Mouse (Mus musculus) left cerebral cortex, adult 18-20 months (tissue): Measurements from ENCODE around the gene Pskh1. TPM values are rescaled to one million over a fixed set of nuclear protein-coding genes. Genes with fewer than 3 reads are reported as not detected.

Experiments used
- DNase-seq, 2 experiments: peaks; one replicate each; pipeline ENCODE4 v3.0.0; 2021 to 2022; ENCODE audit warnings: low spot score in 2 of 2, mixed read lengths in 1 of 2
- long read RNA-seq, 2 experiments: library from polyadenylated mRNA; stranded (forward); transcript quantifications; one replicate each; pipeline ENCODE4 v2.0.0; 2021
- total RNA-seq, 2 experiments: library from RNA; stranded (reverse); gene quantifications; 2 replicates each; pipeline ENCODE4 v1.2.3; 2021

Gene Pskh1
- total RNA-seq = 1 to 10 TPM; 6.6 to 7.6 TPM
- long read RNA-seq, experiment 1, transcript Pskh1-201 (3 exons, 3,255 nt) = major isoform, 5 of 6 reads
- long read RNA-seq, experiment 1, partial matches to known transcripts = 0 of 6 reads
- long read RNA-seq, experiment 1, other reads (novel, unspliced or antisense) = 1 of 6 reads
- long read RNA-seq, experiment 2, partial matches to known transcripts = 3 of 6 reads
- long read RNA-seq, experiment 2, other reads (novel, unspliced or antisense) = 0 of 6 reads

DNA sequence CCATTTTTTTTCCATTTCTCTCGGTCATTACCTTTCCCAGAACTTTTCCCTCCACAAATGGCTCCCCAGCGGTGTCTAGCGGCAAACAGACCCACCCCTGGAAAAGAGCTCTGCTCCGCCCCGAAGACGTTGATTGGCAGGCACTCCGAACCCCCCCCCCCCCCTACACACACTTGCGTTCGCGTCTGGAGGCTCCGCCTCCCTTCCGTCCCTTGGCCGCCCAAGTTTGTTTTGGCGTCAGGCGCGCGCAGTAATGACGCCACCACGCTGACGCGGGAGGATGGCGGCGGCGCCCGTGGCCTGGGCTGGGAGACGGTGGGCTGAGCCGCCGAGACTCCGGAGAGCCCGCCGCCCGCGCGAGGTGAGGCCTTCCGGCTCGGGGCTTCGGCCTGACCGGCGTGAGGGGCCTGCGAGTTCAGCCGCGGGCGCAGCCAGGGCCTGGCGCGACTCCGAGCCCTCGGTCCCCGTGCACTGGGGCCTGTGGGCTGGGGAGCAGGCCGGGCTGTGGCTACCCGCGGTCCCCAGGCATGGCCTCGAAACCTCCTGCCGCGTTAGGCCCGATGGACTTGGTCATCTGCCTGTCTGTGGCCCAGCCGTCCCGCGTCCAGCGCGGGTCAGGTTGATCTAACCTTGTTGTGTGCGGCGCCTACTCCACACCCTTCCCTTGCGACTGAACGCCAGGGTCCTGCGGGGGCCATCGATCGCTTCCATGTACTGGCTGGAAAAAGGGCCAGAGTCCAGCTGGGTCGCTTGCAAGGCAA, at the start of gene Pskh1:
Pskh1 (plus strand) TSS at position 262 of the 761 bp plus-strand sequence.
- peak; percentile 90 to 95 for DNase-seq

DNA sequence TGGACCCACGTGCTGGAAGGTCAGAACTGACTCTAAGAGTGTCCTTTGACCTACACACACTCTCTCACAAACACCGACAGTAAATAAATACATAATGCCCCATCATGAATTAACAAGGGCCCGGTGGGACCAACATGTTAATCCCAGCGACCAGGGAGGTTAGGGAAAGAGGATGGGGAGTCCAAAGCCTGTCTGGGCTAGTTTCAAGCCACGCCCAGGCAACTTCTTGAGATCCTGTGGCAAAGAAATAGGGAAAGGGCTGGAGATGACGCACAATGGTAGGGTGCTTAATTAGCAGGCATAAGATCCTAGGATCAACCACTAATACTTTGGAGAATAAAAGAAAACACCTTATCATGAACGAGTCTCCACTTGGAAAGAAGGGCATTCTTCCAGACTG, 49.6 kb upstream of the Pskh1 start:
- DNase-seq = no peak

GRCm38 (mm10) chr8:105851651-105852143, 48.5 kb upstream of the Pskh1 start:
- DNase-seq = peak; percentile 89 to 91

GRCm38 (mm10) chr8:105852146-105852729, 48.0 kb upstream of the Pskh1 start:
- DNase-seq = no peak

DNA sequence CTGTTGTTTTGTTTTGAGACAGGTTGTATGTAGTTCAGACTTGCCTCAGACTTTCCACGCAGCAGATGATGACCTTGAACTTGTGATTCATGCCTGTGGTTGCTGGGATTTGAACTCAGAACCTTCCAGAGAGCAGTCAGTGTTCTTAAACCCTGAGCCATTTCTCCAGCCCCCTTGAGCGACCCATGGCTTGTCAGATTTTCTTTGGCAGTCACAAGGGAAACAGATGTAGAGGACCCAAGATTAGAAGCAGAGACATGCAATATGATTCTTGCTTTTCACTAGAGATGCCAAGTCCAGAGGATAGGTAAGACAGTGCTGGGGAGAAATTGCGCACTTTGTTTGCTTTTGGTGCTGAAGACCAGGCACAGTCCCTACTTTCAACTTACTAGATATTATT, 47.1 kb upstream of the Pskh1 start, which contains the start of gene Cenpt:
Cenpt (minus strand) TSS at position 101 of the 400 bp plus-strand sequence.
- no peak for DNase-seq

DNA sequence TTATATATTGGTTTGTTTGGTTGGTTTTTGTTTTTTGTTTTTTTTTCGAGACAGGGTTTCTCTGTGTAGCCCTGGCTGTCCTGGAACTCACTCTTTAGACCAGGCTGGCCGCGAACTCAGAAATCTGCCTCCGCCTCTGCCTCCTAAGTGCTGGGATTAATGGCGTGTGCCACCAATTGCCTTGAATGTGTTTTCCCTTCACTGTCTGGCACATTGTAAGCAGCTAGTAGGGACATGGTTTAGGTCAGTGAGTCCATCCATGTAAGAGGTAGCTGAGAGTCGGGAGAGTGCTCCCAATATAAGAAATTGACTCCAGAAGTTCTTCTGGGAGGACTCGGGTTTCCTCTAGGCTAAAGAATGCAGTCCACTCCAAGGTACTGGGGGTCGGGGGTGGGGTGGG, 45.9 kb upstream of the Pskh1 start:
- DNase-seq = no peak

- peak; percentile 90 to 91 for DNase-seq
These were observed 45.5 kb upstream of the Pskh1 start, which contains the start of gene Thap11 for GRCm38 (mm10) chr8:105854715-105855216. TSS of gene Thap11 (plus strand) at chr8:105855132.

GRCm38 (mm10) chr8:105855248-105856167, 44.7 kb upstream of the Pskh1 start:
- DNase-seq = peak; percentile 47 to 61

GRCm38 (mm10) chr8:105856168-105856835, 43.9 kb upstream of the Pskh1 start:
- no peak for DNase-seq

- no peak for DNase-seq
These were observed 41.7 kb upstream of the Pskh1 start for GRCm38 (mm10) chr8:105858495-105858894.

GRCm38 (mm10) chr8:105859314-105859713, 40.9 kb upstream of the Pskh1 start:
- no peak for DNase-seq

DNA sequence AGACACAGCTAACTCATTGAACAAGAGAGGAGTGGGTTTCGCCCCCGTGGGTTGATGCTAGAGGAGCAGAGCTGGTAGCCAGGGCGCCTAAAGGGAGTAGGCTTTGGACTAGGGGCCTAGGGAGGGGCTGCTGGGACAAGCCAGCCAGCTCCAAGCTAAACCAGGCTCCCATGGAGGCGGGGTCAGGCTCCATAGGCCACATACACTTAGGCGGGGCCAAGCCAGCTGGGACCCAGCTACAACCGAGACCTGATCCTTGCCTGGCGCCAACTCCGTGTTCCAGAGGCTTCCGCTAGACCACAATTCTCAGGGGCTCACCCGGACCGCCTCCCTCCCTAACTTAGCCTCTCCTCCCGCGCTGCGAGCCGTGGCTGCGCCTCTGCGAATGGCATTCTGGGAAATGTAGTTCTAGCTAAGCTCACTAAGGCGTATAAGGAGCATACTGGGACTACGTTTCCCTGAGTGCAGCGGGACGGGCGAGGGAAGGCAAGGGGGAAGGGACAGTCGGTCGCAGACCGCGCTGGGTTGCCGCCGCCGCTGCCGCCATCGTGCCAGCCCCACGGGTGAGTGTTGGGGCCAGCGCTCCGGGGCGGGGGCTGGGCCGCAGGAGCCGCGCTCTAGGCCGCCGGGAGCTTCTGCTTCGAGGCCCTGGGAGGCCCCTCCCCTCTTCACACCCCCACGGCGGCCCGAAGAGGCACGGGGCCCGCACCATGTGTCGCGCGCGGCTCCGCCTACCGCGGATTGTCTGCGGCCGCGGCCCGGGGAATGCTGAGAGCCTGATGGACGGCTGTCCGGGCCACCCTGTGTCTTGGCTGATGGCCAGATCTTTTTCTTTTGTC, 39.9 kb upstream of the Pskh1 start, which contains the start of gene Nutf2:
Nutf2 (plus strand) TSS at position 438 of the 839 bp plus-strand sequence.
- DNase-seq = peak; percentile 87 to 92

DNA sequence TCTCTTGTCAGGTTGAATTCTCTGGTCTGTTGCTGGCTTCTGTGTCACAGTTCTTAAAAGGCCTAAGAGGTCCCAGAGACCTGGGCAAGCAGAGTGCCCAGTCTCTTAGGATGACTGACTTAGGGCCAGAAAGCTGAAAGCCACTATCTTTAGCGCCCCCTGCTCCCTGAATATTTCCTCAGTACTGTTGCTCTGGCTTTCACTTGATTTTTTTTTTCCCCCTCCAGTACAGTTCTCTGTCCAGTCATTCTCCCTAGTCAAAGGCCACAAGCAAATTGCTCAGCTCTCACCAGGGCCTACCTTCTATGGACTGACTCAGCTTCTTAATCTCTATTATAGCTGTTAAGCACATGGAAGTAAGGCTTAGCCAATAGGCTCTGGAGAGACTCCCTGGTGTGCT, 38.3 kb upstream of the Pskh1 start:
- DNase-seq = no peak

DNA sequence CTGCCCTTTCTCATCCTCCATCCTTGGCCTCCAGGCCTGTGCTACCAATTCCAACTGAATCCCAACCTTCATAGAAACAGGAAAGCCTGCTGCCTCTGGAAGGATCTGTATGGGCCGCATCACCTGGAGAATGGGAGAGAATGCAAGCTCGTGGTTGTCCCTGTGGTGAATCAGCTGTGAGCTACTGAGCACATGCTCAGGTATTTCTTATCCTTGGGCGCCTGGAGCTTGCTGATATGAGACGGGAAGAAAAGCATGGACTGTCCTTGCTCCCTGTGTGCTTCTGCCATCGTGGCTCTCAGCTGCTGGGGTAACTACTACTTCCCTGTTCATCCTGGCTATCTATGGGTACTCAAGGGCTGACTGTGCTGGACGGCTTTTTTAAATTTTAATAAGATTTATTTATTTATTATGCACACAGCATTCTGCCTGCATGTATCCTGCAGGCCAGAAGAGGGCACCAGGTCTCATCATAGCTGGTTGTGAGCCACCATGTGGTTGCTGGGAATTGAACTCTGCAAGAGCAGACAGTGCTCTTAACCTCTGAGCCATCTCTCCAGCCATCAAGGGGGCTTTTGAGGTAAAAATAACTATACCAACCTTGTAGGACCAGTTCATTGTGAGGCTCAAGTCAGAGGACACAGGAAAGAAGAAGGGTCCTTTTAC, 33.7 kb upstream of the Pskh1 start:
- no peak for DNase-seq

DNA sequence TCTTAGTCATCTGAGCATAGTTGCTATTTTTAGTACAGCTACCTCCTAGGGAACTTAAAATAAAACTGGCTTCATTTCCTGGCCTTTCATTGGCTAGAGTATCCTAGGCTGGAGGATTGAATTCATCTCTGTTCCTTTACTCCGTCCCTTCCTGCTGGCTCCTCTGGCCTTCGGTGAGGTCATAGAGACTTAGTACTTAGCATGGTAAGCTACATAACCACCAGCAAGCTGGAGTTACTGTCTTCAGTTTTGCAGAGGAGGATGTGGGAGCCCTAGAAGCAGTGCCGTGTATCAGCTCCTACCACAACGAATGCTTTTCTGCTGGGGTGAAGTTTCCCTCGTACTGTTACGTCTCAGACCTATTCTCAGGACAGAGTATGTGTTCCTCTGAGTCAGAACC, 25.9 kb upstream of the Pskh1 start:
- DNase-seq = no peak

GRCm38 (mm10) chr8:105880754-105881520, 19.3 kb upstream of the Pskh1 start, which contains the start of gene Edc4:
TSS of gene Edc4 (plus strand) at chr8:105880881.
- DNase-seq = peak; percentile 84

DNA sequence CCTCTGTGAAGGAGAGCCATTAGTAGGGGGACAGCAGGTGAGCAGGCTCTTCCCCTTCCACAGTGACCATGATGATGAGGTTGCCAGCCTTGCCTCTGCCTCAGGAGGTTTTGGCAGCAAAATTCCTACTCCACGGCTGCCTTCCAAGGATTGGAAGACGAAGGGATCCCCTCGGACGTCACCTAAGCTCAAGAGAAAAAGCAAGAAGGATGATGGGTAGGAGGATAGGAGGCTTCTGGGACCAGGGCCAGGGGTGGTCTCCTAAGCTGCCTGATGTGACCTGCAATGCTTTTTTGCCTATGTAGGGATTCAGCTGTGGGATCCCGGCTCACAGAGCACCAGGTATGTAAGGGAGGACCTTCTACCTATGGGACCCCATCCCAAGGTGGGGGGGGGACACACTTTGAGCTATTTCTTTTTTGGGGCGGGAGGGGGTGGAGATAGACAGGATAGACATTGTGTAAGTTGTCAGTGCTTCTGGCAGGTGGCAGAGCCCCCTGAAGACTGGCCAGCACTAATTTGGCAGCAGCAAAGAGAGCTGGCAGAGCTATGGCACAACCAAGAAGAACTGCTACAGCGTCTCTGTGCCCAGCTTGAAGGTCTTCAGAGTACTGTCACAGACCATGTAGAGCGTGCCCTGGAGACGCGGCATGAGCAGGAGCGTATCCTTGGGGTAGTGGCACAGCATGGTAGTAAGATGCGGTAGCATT, 10.3 kb upstream of the Pskh1 start:
- DNase-seq = no peak
